Mouse (Mus musculus) thymus, adult 18-20 months (tissue): Measurements from ENCODE around the gene Eef1a1.
"Not testable (repeated sequence)": the region's sequence is repeated elsewhere in the genome, so short reads cannot be mapped to it uniquely, and the experiment has no call there.

Source experiments
- DNase-seq, 2 experiments: peaks; one replicate each; pipeline ENCODE4 v3.0.0; 2022; ENCODE audit warnings: mixed read lengths in 2 of 2

The Eef1a1 gene

GRCm38 (mm10) chr9:78488890-78489420, at the start of gene Eef1a1:
Gene Eef1a1, minus strand, starts transcription at chr9:78489151.
- peak; percentile 40 to 43 for DNase-seq

GRCm38 (mm10) chr9:78538421-78538820, 49.5 kb upstream of the Eef1a1 start:
- DNase-seq, result no peak

- no peak for DNase-seq
These were observed 48.4 kb upstream of the Eef1a1 start for GRCm38 (mm10) chr9:78537154-78537873.

GRCm38 (mm10) chr9:78534606-78535005, 45.7 kb upstream of the Eef1a1 start:
- no peak for DNase-seq

GRCm38 (mm10) chr9:78533296-78533935, 44.5 kb upstream of the Eef1a1 start:
- peak; percentile 50 to 61 for DNase-seq

GRCm38 (mm10) chr9:78532341-78532819, 43.4 kb upstream of the Eef1a1 start:
- DNase-seq, result no peak

- DNase-seq, result no peak
These were observed 42.9 kb upstream of the Eef1a1 start for GRCm38 (mm10) chr9:78531816-78532215.

- DNase-seq, result peak; percentile 32 to 57
These were observed 38.9 kb upstream of the Eef1a1 start for GRCm38 (mm10) chr9:78527767-78528381.

GRCm38 (mm10) chr9:78527301-78527761, 38.4 kb upstream of the Eef1a1 start:
- DNase-seq, result peak; percentile 26 to 30

GRCm38 (mm10) chr9:78526206-78526605, 37.3 kb upstream of the Eef1a1 start:
- DNase-seq, result no peak

GRCm38 (mm10) chr9:78525451-78526135, 36.6 kb upstream of the Eef1a1 start:
- no peak for DNase-seq

GRCm38 (mm10) chr9:78521689-78522088, 32.7 kb upstream of the Eef1a1 start:
- DNase-seq, result peak; percentile 28 to 33

- peak in 1 of 2 experiments; percentile 9 for DNase-seq
These were observed 32.0 kb upstream of the Eef1a1 start for GRCm38 (mm10) chr9:78520780-78521601.

- no peak for DNase-seq
These were observed 31.3 kb upstream of the Eef1a1 start for GRCm38 (mm10) chr9:78520127-78520779.

- not testable (repeated sequence) for DNase-seq
These were observed 28.3 kb upstream of the Eef1a1 start for GRCm38 (mm10) chr9:78517237-78517636.

- DNase-seq, result no peak
These were observed 27.2 kb upstream of the Eef1a1 start for GRCm38 (mm10) chr9:78516125-78516524.

GRCm38 (mm10) chr9:78514681-78515080, 25.7 kb upstream of the Eef1a1 start:
- DNase-seq, result no peak

GRCm38 (mm10) chr9:78513776-78514500, 25.0 kb upstream of the Eef1a1 start:
- no peak for DNase-seq

GRCm38 (mm10) chr9:78511705-78512104, 22.8 kb upstream of the Eef1a1 start:
- no peak for DNase-seq

GRCm38 (mm10) chr9:78508106-78508786, 19.3 kb upstream of the Eef1a1 start:
- DNase-seq, result no peak
